Mouse (Mus musculus): ENCODE measurements around the gene Pecr.
A peak's percentile ranks its signal among the peaks of the same experiment; 100 is the strongest.

DNA sequence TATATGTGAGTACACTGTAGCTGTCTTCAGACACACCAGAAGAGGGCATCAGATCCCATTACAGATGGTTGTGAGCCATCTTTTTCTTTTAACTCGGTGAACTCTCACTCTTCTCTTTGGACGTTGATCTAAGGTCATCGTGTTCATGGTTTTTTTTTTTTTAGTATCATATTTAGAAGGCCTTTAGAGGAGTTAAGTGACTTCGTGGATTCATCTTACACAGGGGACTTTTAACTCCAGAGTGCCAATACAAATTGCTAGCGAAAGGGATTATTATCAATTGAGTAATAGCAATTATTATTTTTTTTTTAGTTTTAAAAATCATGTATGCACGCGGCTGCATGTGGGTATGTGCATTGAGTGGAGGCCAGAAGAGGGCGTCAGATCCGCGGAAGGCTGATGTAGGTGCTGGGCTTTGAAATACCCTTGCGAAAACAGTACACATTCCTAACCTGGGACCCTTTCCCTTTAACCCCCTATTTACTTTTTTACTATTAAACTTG, 22.6 kb upstream of the Pecr start:
- no peak for TF ChIP-seq POLR2A (IDR thresholded peaks at IDR 0.05; ENCODE audit: borderline replicate concordance, extremely low read depth, insufficient read depth, insufficient read length, poor library complexity, severe bottlenecking)
- TF ChIP-seq CTCF (IDR thresholded peaks at IDR 0.05; ENCODE audit: borderline replicate concordance, extremely low read depth, insufficient read depth, insufficient read length): peak; percentile 58; the same call in 1 of the 2 replicates

Data from brain, embryonic 14.5 days (tissue).